Mouse (Mus musculus): ENCODE results near the gene Ddi2.

Gene Ddi2

GRCm38 (mm10) chr4:141738015-141738414, 14.8 kb upstream of the Ddi2 start:
- no peak for DNase-seq

- no peak for DNase-seq
Measured at GRCm38 (mm10) chr4:141736856-141737255, 13.6 kb upstream of the Ddi2 start.

- no peak for DNase-seq
Measured at GRCm38 (mm10) chr4:141735206-141735560, 12.0 kb upstream of the Ddi2 start.

GRCm38 (mm10) chr4:141734446-141735205, 11.4 kb upstream of the Ddi2 start:
- peak; percentile 86 for DNase-seq

- DNase-seq: no peak
Measured at GRCm38 (mm10) chr4:141731766-141732165, 8.5 kb upstream of the Ddi2 start.

- no peak for DNase-seq
Measured at GRCm38 (mm10) chr4:141730401-141730800, 7.2 kb upstream of the Ddi2 start.

GRCm38 (mm10) chr4:141729266-141729665, 6.0 kb upstream of the Ddi2 start:
- no peak for DNase-seq

GRCm38 (mm10) chr4:141725738-141726137, 2.5 kb upstream of the Ddi2 start:
- DNase-seq: no peak

- no peak for DNase-seq
Measured at GRCm38 (mm10) chr4:141725277-141725676, 2.1 kb upstream of the Ddi2 start.

GRCm38 (mm10) chr4:141724594-141724993, 1.4 kb upstream of the Ddi2 start:
- DNase-seq: no peak

GRCm38 (mm10) chr4:141723673-141724068, 452 bp upstream of the Ddi2 start:
- peak; percentile 10 for DNase-seq

GRCm38 (mm10) chr4:141721961-141722360, 1.3 kb downstream of the Ddi2 start:
- no peak for DNase-seq

- DNase-seq: no peak
Measured at GRCm38 (mm10) chr4:141720761-141721523, 2.3 kb downstream of the Ddi2 start.

GRCm38 (mm10) chr4:141719304-141719703, 3.9 kb downstream of the Ddi2 start:
- DNase-seq: no peak

- DNase-seq: no peak
Measured at GRCm38 (mm10) chr4:141717633-141718032, 5.6 kb downstream of the Ddi2 start.

- DNase-seq: no peak
Measured at GRCm38 (mm10) chr4:141715027-141715426, 8.2 kb downstream of the Ddi2 start.

GRCm38 (mm10) chr4:141713598-141714142, 9.5 kb downstream of the Ddi2 start:
- DNase-seq: no peak

- no peak for DNase-seq
Measured at GRCm38 (mm10) chr4:141711250-141711649, 12.0 kb downstream of the Ddi2 start.

GRCm38 (mm10) chr4:141708971-141709370, 14.2 kb downstream of the Ddi2 start:
- no peak for DNase-seq

- no peak for DNase-seq
Measured at GRCm38 (mm10) chr4:141708005-141708404, 15.2 kb downstream of the Ddi2 start.

- DNase-seq: peak; percentile 61
Measured at GRCm38 (mm10) chr4:141705331-141705730, 17.9 kb downstream of the Ddi2 start.

- DNase-seq: no peak
Measured at GRCm38 (mm10) chr4:141704625-141705024, 18.6 kb downstream of the Ddi2 start.

GRCm38 (mm10) chr4:141694719-141695118, 28.5 kb downstream of the Ddi2 start:
- no peak for DNase-seq

GRCm38 (mm10) chr4:141688505-141688904, 34.7 kb downstream of the Ddi2 start:
- DNase-seq: no peak
